Mouse (Mus musculus): ENCODE data around the gene Nanos3.

The Nanos3 gene

GRCm38 (mm10) chr8:84126742-84127141 is 58.3 kb downstream of the Nanos3 start:
- DNase-seq = no peak

GRCm38 (mm10) chr8:84125656-84126055 is 59.4 kb downstream of the Nanos3 start, which contains the start of gene Podnl1:
TSS of gene Podnl1 (plus strand) at chr8:84125989.
- no peak for DNase-seq
